Mouse (Mus musculus) small intestine, adult 2 months (tissue): ENCODE data around the gene Dhps. TPM values are rescaled to one million over a fixed set of nuclear protein-coding genes. Genes with fewer than 3 reads are reported as not detected.
"Not testable (repeated sequence)": the region's sequence is repeated elsewhere in the genome, so short reads cannot be mapped to it uniquely, and the experiment has no call there.

Experiments
- H3K27ac ChIP-seq: fragments of 200-500 bp; 2 replicates; pipeline ENCODE4 v1.5.1; 2012; ENCODE audit warnings: low read depth, low read length, control low read depth, inconsistent platforms; ENCODE audit not compliant: insufficient read depth
- H3K27me3 ChIP-seq: fragments of 200-500 bp; 2 replicates; pipeline ENCODE4 v1.6.1; 2012; ENCODE audit warnings: mild to moderate bottlenecking, moderate library complexity, low read length, inconsistent platforms; ENCODE audit not compliant: control insufficient read depth, insufficient read depth
- H3K36me3 ChIP-seq: fragments of 200-500 bp; 2 replicates; pipeline ENCODE4 v1.6.1; 2012; ENCODE audit warnings: mild to moderate bottlenecking, low read length, control low read depth, inconsistent platforms; ENCODE audit not compliant: control insufficient read depth, insufficient read depth
- H3K4me1 ChIP-seq: fragments of 200-500 bp; 2 replicates; pipeline ENCODE4 v1.6.1; 2012; ENCODE audit warnings: low read length, inconsistent platforms, mixed read lengths; ENCODE audit not compliant: control insufficient read depth, insufficient read depth, insufficient read length
- H3K4me3 ChIP-seq: fragments of 200-500 bp; 2 replicates; pipeline ENCODE4 v1.5.1; 2012; ENCODE audit warnings: low read depth, mild to moderate bottlenecking, control low read depth, inconsistent platforms, low read length, moderate library complexity
- CTCF ChIP-seq: fragments of 200-500 bp; IDR thresholded peaks from 2 replicates; pipeline ENCODE4 v1.5.1; 2012; ENCODE audit warnings: low read depth, mild to moderate bottlenecking, control low read depth, inconsistent platforms, low read length, moderate library complexity, mixed read lengths; ENCODE audit not compliant: insufficient replicate concordance, insufficient read length; ENCODE audit errors: extremely low read depth
- POLR2A ChIP-seq: fragments of 200-500 bp; IDR thresholded peaks from 2 replicates; pipeline ENCODE4 v1.6.1; 2012; ENCODE audit warnings: low read depth, mild to moderate bottlenecking, control low read depth, inconsistent platforms, low read length, moderate library complexity
- WGBS: fragments of 180-500 bp; shearing (Covaris S2); methylation state at CpG from one replicate; pipeline ENCODE4 v1.1.7; 2018; 5-methylcytosine and 5-hydroxymethylcytosine counted together
- polyA plus RNA-seq: library from polyadenylated mRNA; depleted of rRNA; stranded (reverse); fragments of >200 nt; gene quantifications from 2 replicates; pipeline ENCODE4 v1.2.3, GENCODE M21; 2012; rRNA removed

Gene Dhps
- polyA plus RNA-seq, 1 experiment: 47.2 TPM

- 6% methylated on average over 37 of the region's 37 CpGs for WGBS
- H3K4me1 ChIP-seq: no peaks in the 10 kb centered on the region
- peak overlapping the region; percentile 17 for H3K27ac ChIP-seq
- H3K36me3 ChIP-seq: no peaks in the 10 kb centered on the region
- H3K27me3 ChIP-seq: no peaks in the 10 kb centered on the region
- no peak for TF ChIP-seq CTCF
- no peak for TF ChIP-seq POLR2A
- H3K4me3 ChIP-seq: peak overlapping the region; percentile 84
These were observed 47.8 kb downstream of the Dhps start for GRCm38 (mm10) chr8:85119052-85119981.

GRCm38 (mm10) chr8:85120251-85120650, 48.7 kb downstream of the Dhps start:
- H3K27ac ChIP-seq, H3K4me3 ChIP-seq, H3K4me1 ChIP-seq, H3K27me3 ChIP-seq, H3K36me3 ChIP-seq: not testable (repeated sequence)
- WGBS: 83% methylated on average over 5 of the region's 5 CpGs

GRCm38 (mm10) chr8:85122995-85123394, 51.4 kb downstream of the Dhps start, which contains the start of gene Zfp791:
TSS of gene Zfp791 (minus strand) at chr8:85123095.
- Histone ChIP-seq H3K4me1 (no peaks in the 10 kb centered on the region), H3K27me3 (no peaks in the 10 kb centered on the region), H3K36me3 (no peaks in the 10 kb centered on the region), H3K27ac (no peak within 1 kb of the TSS), H3K4me3 (no peak within 1 kb of the TSS)
- TF ChIP-seq POLR2A (no peak), CTCF (no peak)
- WGBS: 76% methylated on average over 3 of the region's 3 CpGs

GRCm38 (mm10) chr8:85123691-85124090, 52.1 kb downstream of the Dhps start:
- TF ChIP-seq CTCF: no peak
- TF ChIP-seq POLR2A: no peak
- Histone ChIP-seq H3K4me3 (no peak overlapping the region), H3K27ac (no peak overlapping the region), H3K4me1 (no peaks in the 10 kb centered on the region), H3K27me3 (no peaks in the 10 kb centered on the region), H3K36me3 (no peaks in the 10 kb centered on the region)
- WGBS: 94% methylated on average over 8 of the region's 8 CpGs

Other genes starting within 250 kb of the Dhps start
- 0.98 and 2.1 TPM in 2 replicates for gene Dand5, start 248.9 kb upstream of the Dhps start, polyA plus RNA-seq
- gene Gadd45gip1, start 240.2 kb upstream of the Dhps start, polyA plus RNA-seq: 50.5 and 64.1 TPM in 2 replicates
- gene Rad23a, start 231.1 kb upstream of the Dhps start, polyA plus RNA-seq: 26.4 and 47.5 TPM in 2 replicates
- 82.6 and 120 TPM in 2 replicates for gene Calr, start 224.8 kb upstream of the Dhps start, polyA plus RNA-seq
- gene Farsa, start 214.8 kb upstream of the Dhps start, polyA plus RNA-seq: 20.2 and 29.1 TPM in 2 replicates
- 0.60 and 2.1 TPM in 2 replicates for gene Syce2, start 199.6 kb upstream of the Dhps start, polyA plus RNA-seq
- 32.5 and 53.2 TPM in 2 replicates for gene Gcdh, start 177.8 kb upstream of the Dhps start, polyA plus RNA-seq
- 0.30 and 0.38 TPM in 2 replicates for gene Klf1, start 169.8 kb upstream of the Dhps start, polyA plus RNA-seq
- gene Dnase2a, start 163.2 kb upstream of the Dhps start, polyA plus RNA-seq: 4.1 and 5.9 TPM in 2 replicates
- gene Mast1, start 134.4 kb upstream of the Dhps start, polyA plus RNA-seq: 0.50 and 0.71 TPM in 2 replicates
- 0.15 TPM in 1 of 2 replicates, not detected in the other for gene Rtbdn, start 124.8 kb upstream of the Dhps start, polyA plus RNA-seq
- 3.2 TPM in 1 of 2 replicates, not detected in the other for gene Gm49661, start 102.3 kb upstream of the Dhps start, polyA plus RNA-seq
- gene Prdx2, start 102.2 kb upstream of the Dhps start, polyA plus RNA-seq: 70.6 and 141 TPM in 2 replicates
- gene Rnaseh2a, start 102.0 kb upstream of the Dhps start, polyA plus RNA-seq: 14.5 and 29.1 TPM in 2 replicates
- 122 and 329 TPM in 2 replicates for gene Junb, start 93.0 kb upstream of the Dhps start, polyA plus RNA-seq
- gene Hook2, start 81.2 kb upstream of the Dhps start, polyA plus RNA-seq: 26.3 and 56.9 TPM in 2 replicates
- 0.33 TPM in 1 of 2 replicates, not detected in the other for gene Best2, start 57.2 kb upstream of the Dhps start, polyA plus RNA-seq
- gene Asna1, start 46.5 kb upstream of the Dhps start, polyA plus RNA-seq: 71.8 and 128 TPM in 2 replicates
- gene Trir, start 44.9 kb upstream of the Dhps start, polyA plus RNA-seq: 82.6 and 135 TPM in 2 replicates
- gene Tnpo2, start 34.8 kb upstream of the Dhps start, polyA plus RNA-seq: 19.8 and 32.0 TPM in 2 replicates
- gene Fbxw9, start 11.7 kb upstream of the Dhps start, polyA plus RNA-seq: 36.4 and 52.5 TPM in 2 replicates
- 1.4 TPM in 1 of 2 replicates, not detected in the other for gene Gm5741, start 3.8 kb upstream of the Dhps start, polyA plus RNA-seq
- 66.0 and 79.1 TPM in 2 replicates for gene Wdr83os, start 9.0 kb downstream of the Dhps start, polyA plus RNA-seq
- gene Wdr83, start 9.5 kb downstream of the Dhps start, polyA plus RNA-seq: 13.4 and 26.8 TPM in 2 replicates
- 28.8 and 38.1 TPM in 2 replicates for gene Man2b1, start 11.5 kb downstream of the Dhps start, polyA plus RNA-seq
- 0.11 and 0.96 TPM in 2 replicates for gene Zfp791, start 51.3 kb downstream of the Dhps start, polyA plus RNA-seq
- gene Cks1brt, start 80.2 kb downstream of the Dhps start, polyA plus RNA-seq: not detected in 2 replicates
- not detected in 2 replicates for gene Olfr371, start 154.2 kb downstream of the Dhps start, polyA plus RNA-seq
- 2.1 and 3.2 TPM in 2 replicates for gene Orc6, start 227.9 kb downstream of the Dhps start, polyA plus RNA-seq
- gene Vps35, start 228.0 kb downstream of the Dhps start, polyA plus RNA-seq: 2.2 and 3.4 TPM in 2 replicates